Mouse (Mus musculus): Measurements from ENCODE around the gene Cacna1b. TPM values are rescaled to one million over a fixed set of nuclear protein-coding genes. Genes with fewer than 3 reads are reported as not detected.

Cacna1b gene
- polyA plus RNA-seq, 1 experiment from 2014 or later = 0.84 TPM

DNA sequence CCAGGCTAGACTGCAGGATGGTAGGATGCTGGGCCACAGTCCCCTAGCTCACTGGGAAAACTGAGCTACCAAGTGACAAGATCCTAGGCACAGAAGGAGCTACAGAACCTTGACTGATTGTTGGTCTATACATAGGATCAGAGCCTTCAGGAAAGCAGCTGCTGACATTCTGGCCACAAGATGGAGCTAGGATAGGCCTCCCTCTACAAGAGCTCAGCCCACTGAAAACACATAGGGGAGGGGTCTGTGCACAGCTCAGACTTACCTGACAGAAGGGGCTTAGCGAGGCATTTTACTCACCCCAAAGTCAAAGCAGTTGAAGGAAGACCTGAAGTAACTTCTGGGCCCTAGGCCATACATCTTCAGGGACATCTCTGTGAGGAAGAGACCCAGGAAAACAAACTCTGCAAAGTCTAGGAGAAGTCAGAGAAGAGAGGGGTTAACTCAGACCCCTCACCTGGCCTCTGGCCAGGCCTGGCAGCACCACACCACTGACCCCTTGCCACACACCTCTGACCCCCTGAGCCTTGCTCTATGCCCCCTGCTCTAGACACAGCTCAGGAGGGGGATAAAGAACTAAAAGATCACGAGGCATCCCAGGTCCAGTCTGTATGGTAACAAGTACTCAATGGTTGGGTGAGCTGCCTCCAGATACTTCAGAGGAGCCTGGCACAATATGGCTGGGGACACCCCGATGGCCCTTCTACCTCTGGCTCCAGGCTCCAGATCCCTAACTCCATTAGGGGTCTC is 60.6 kb downstream of the Cacna1b start:
- no peak for DNase-seq (ENCODE audit: low spot score)

GRCm38 (mm10) chr2:24697281-24697980 is 65.5 kb downstream of the Cacna1b start:
- no peaks in the 10 kb centered on the region for H3K9me3 ChIP-seq (ENCODE audit: control insufficient read depth, low read length)
- H3K4me2 ChIP-seq (ENCODE audit: low read depth, low read length) = no peak overlapping the region
- H3K4me3 ChIP-seq (ENCODE audit: low read depth, low read length) = no peak overlapping the region
- H3K9ac ChIP-seq (ENCODE audit: low read depth, low read length) = no peak overlapping the region
- ATAC-seq (ENCODE audit: low read depth) = no peak
- no peaks in the 10 kb centered on the region for H3K36me3 ChIP-seq (ENCODE audit: control insufficient read depth, insufficient read depth, low read length)
- no peaks in the 10 kb centered on the region for H3K27me3 ChIP-seq (replicated peaks; ENCODE audit: control insufficient read depth, insufficient read depth, low read length)
- no peak for DNase-seq (ENCODE audit: low spot score)
- 85% methylated on average over 8 of the region's 8 CpGs for WGBS
- no peak overlapping the region for H3K27ac ChIP-seq (replicated peaks; ENCODE audit: low read depth, low read length)
- no peaks in the 10 kb centered on the region for H3K4me1 ChIP-seq (ENCODE audit: control insufficient read depth, insufficient read depth, low read length)

More for the DNA sequence above, 60.6 kb downstream of the Cacna1b start:
- Histone ChIP-seq H3K4me3 (ENCODE audit: low read depth, low read length) (no peak overlapping the region), H3K27ac (replicated peaks; ENCODE audit: low read depth, low read length) (no peak overlapping the region), H3K4me1 (ENCODE audit: control insufficient read depth, insufficient read depth, low read length) (no peaks in the 10 kb centered on the region), H3K36me3 (ENCODE audit: control insufficient read depth, insufficient read depth, low read length) (no peaks in the 10 kb centered on the region), H3K9ac (ENCODE audit: low read depth, low read length) (no peak overlapping the region), H3K4me2 (ENCODE audit: low read depth, low read length) (no peak overlapping the region), H3K9me3 (ENCODE audit: control insufficient read depth, low read length) (no peaks in the 10 kb centered on the region), H3K27me3 (replicated peaks; ENCODE audit: control insufficient read depth, insufficient read depth, low read length) (no peaks in the 10 kb centered on the region)
- ATAC-seq (ENCODE audit: low read depth) = no peak
- 80% methylated on average over 3 of the region's 3 CpGs for WGBS

- Histone ChIP-seq H3K27ac (replicated peaks; ENCODE audit: low read depth, low read length) (no peak overlapping the region), H3K36me3 (ENCODE audit: control insufficient read depth, insufficient read depth, low read length) (no peaks in the 10 kb centered on the region), H3K4me3 (ENCODE audit: low read depth, low read length) (no peak overlapping the region), H3K27me3 (replicated peaks; ENCODE audit: control insufficient read depth, insufficient read depth, low read length) (no peaks in the 10 kb centered on the region), H3K4me1 (ENCODE audit: control insufficient read depth, insufficient read depth, low read length) (no peaks in the 10 kb centered on the region), H3K4me2 (ENCODE audit: low read depth, low read length) (no peak overlapping the region), H3K9me3 (ENCODE audit: control insufficient read depth, low read length) (no peaks in the 10 kb centered on the region), H3K9ac (ENCODE audit: low read depth, low read length) (no peak overlapping the region)
- DNase-seq (ENCODE audit: low spot score) (no peak), ATAC-seq (ENCODE audit: low read depth) (no peak)
- WGBS = 94% methylated on average over 2 of the region's 2 CpGs
Measured at GRCm38 (mm10) chr2:24692371-24692770, 70.6 kb downstream of the Cacna1b start.

GRCm38 (mm10) chr2:24690356-24690755 is 72.6 kb downstream of the Cacna1b start:
- no peak for ATAC-seq (ENCODE audit: low read depth)
- Histone ChIP-seq H3K36me3 (ENCODE audit: control insufficient read depth, insufficient read depth, low read length) (no peaks in the 10 kb centered on the region), H3K4me2 (ENCODE audit: low read depth, low read length) (no peak overlapping the region), H3K9ac (ENCODE audit: low read depth, low read length) (no peak overlapping the region), H3K9me3 (ENCODE audit: control insufficient read depth, low read length) (no peaks in the 10 kb centered on the region), H3K27ac (replicated peaks; ENCODE audit: low read depth, low read length) (no peak overlapping the region), H3K4me1 (ENCODE audit: control insufficient read depth, insufficient read depth, low read length) (no peaks in the 10 kb centered on the region), H3K27me3 (replicated peaks; ENCODE audit: control insufficient read depth, insufficient read depth, low read length) (no peaks in the 10 kb centered on the region), H3K4me3 (ENCODE audit: low read depth, low read length) (no peak overlapping the region)
- no peak for DNase-seq (ENCODE audit: low spot score)
- 85% methylated on average over 2 of the region's 2 CpGs for WGBS

DNA sequence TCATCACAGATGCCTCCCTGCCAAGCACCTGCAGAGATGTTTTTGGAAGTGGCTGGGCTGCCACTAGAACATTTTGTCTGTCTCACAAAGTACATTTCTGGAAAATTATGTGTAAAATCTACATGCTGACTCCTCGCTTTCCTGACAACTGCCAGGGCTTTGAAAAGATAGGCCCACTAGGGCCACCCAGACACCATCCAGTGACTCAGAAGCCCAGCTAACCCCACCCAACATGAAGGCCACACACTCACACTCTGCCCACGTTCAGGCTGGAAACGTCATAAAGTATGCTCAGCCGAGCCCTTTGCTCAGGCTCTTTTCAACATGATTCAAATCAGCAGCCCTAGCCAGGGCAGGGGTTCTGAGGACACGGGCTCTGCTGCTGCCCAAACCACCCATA is 77.6 kb downstream of the Cacna1b start:
- ATAC-seq (ENCODE audit: low read depth) (no peak), DNase-seq (ENCODE audit: low spot score) (no peak)
- Histone ChIP-seq H3K4me1 (ENCODE audit: control insufficient read depth, insufficient read depth, low read length) (no peaks in the 10 kb centered on the region), H3K27me3 (replicated peaks; ENCODE audit: control insufficient read depth, insufficient read depth, low read length) (no peaks in the 10 kb centered on the region), H3K4me3 (ENCODE audit: low read depth, low read length) (no peak overlapping the region), H3K36me3 (ENCODE audit: control insufficient read depth, insufficient read depth, low read length) (no peaks in the 10 kb centered on the region), H3K9me3 (ENCODE audit: control insufficient read depth, low read length) (no peaks in the 10 kb centered on the region), H3K4me2 (ENCODE audit: low read depth, low read length) (no peak overlapping the region), H3K27ac (replicated peaks; ENCODE audit: low read depth, low read length) (no peak overlapping the region), H3K9ac (ENCODE audit: low read depth, low read length) (no peak overlapping the region)
- WGBS = 78% methylated on average over 5 of the region's 5 CpGs

DNA sequence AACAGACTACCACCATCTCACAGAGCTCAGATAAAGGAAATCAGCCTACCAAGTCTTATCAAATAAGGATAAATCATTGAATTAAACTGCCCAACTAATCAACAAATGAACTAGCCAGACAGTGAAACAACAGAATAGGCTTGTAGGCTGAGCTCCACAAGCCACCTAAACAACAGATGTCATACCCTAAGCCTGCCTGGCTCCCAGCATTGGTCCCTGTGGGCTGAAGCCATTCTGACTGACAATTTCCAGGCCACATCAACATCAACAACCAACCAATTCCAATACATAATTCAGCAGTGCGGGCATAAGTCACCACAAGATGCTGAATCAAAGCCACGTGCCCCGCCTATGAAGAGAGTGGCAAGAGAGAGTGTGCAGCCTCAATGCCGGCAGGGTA is 78.2 kb downstream of the Cacna1b start:
- Histone ChIP-seq H3K9ac (ENCODE audit: low read depth, low read length) (no peak overlapping the region), H3K4me1 (ENCODE audit: control insufficient read depth, insufficient read depth, low read length) (no peaks in the 10 kb centered on the region), H3K27me3 (replicated peaks; ENCODE audit: control insufficient read depth, insufficient read depth, low read length) (no peaks in the 10 kb centered on the region; the same call in 1 of the 2 replicates), H3K27ac (replicated peaks; ENCODE audit: low read depth, low read length) (no peak overlapping the region), H3K9me3 (ENCODE audit: control insufficient read depth, low read length) (no peaks in the 10 kb centered on the region), H3K4me2 (ENCODE audit: low read depth, low read length) (no peak overlapping the region), H3K4me3 (ENCODE audit: low read depth, low read length) (no peak overlapping the region), H3K36me3 (ENCODE audit: control insufficient read depth, insufficient read depth, low read length) (no peaks in the 10 kb centered on the region)
- DNase-seq (ENCODE audit: low spot score) = no peak
- 83% methylated on average over 4 of the region's 4 CpGs for WGBS
- ATAC-seq (ENCODE audit: low read depth) = no peak

- Histone ChIP-seq H3K4me2 (ENCODE audit: low read depth, low read length) (no peak overlapping the region), H3K9ac (ENCODE audit: low read depth, low read length) (no peak overlapping the region), H3K36me3 (ENCODE audit: control insufficient read depth, insufficient read depth, low read length) (no peaks in the 10 kb centered on the region), H3K27ac (replicated peaks; ENCODE audit: low read depth, low read length) (no peak overlapping the region), H3K4me3 (ENCODE audit: low read depth, low read length) (no peak overlapping the region), H3K9me3 (ENCODE audit: control insufficient read depth, low read length) (no peaks in the 10 kb centered on the region), H3K4me1 (ENCODE audit: control insufficient read depth, insufficient read depth, low read length) (0 out of 2 replicates have a peak, but pooled peaks cover 4% of the 10 kb centered on the region), H3K27me3 (replicated peaks; ENCODE audit: control insufficient read depth, insufficient read depth, low read length) (no peaks in the 10 kb centered on the region; the same call in 1 of the 2 replicates)
- WGBS = 74% methylated on average over 3 of the region's 3 CpGs
- ATAC-seq (ENCODE audit: low read depth) = no peak
- no peak for DNase-seq (ENCODE audit: low spot score)
Measured at GRCm38 (mm10) chr2:24683266-24683665, 79.7 kb downstream of the Cacna1b start.

- Histone ChIP-seq H3K27me3 (replicated peaks; ENCODE audit: control insufficient read depth, insufficient read depth, low read length) (no peaks in the 10 kb centered on the region; the same call in 1 of the 2 replicates), H3K4me2 (ENCODE audit: low read depth, low read length) (no peak overlapping the region), H3K4me3 (ENCODE audit: low read depth, low read length) (no peak overlapping the region), H3K27ac (replicated peaks; ENCODE audit: low read depth, low read length) (no peak overlapping the region), H3K4me1 (ENCODE audit: control insufficient read depth, insufficient read depth, low read length) (0 out of 2 replicates have a peak, but pooled peaks cover 4% of the 10 kb centered on the region), H3K9me3 (ENCODE audit: control insufficient read depth, low read length) (no peaks in the 10 kb centered on the region), H3K9ac (ENCODE audit: low read depth, low read length) (no peak overlapping the region), H3K36me3 (ENCODE audit: control insufficient read depth, insufficient read depth, low read length) (no peaks in the 10 kb centered on the region)
- no peak for DNase-seq (ENCODE audit: low spot score)
- ATAC-seq (ENCODE audit: low read depth) = no peak
- WGBS = 85% methylated on average over 1 of the region's 1 CpGs
Measured at GRCm38 (mm10) chr2:24680731-24681130, 82.2 kb downstream of the Cacna1b start.
